Mouse (Mus musculus): ENCODE data around the gene Plekhg5. TPM values are rescaled to one million over a fixed set of nuclear protein-coding genes. Genes with fewer than 3 reads are reported as not detected.
A peak's percentile ranks its signal among the peaks of the same experiment; 100 is the strongest.

The Plekhg5 gene
- total RNA-seq, 2 experiments from 2014 or later: 74.0 to 84.0 TPM

DNA sequence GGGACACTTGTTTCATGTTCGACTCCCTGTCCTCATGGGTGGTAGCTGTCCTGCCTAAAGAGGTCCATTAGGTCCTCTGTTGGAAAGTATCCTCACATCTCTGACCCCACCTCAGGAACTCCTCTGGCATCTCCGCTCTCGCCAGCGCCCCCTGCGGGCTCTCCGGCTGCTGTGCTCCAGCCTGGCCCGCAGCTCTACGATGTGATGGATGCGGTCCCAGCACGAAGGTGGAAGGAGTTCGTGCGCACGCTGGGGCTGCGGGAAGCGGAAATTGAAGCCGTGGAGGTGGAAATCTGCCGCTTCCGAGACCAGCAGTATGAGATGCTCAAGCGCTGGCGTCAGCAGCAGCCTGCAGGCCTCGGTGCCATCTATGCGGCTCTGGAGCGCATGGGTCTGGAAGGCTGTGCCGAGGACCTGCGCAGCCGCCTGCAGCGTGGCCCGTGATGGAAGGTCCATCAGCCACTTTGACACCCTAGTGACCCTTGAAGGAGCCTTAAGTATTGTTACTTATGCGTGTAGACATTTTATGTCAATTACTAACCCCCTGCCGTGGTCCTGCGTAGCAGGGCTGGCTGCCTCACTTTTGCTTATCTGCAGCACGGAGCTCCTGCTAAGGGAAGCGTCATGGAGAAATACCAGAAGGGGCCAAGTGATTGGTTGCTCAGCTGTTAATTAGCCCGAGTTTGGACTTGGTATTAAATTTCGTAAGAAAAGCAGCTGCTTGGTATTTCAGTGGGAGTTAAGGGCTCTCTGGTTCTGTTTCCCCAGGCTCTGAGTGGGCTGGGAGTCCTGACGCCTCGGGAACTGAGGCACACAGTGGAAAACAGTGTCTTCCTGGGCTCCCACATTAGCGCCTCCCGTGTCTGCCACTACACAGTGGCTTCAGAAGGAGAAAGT is 47.3 kb downstream of the Plekhg5 start:
- peak; percentile 58 to 66 for DNase-seq (ENCODE audit: low spot score in 2 of 2)
- intact Hi-C loops (cut with DNase I): no loop called here

DNA sequence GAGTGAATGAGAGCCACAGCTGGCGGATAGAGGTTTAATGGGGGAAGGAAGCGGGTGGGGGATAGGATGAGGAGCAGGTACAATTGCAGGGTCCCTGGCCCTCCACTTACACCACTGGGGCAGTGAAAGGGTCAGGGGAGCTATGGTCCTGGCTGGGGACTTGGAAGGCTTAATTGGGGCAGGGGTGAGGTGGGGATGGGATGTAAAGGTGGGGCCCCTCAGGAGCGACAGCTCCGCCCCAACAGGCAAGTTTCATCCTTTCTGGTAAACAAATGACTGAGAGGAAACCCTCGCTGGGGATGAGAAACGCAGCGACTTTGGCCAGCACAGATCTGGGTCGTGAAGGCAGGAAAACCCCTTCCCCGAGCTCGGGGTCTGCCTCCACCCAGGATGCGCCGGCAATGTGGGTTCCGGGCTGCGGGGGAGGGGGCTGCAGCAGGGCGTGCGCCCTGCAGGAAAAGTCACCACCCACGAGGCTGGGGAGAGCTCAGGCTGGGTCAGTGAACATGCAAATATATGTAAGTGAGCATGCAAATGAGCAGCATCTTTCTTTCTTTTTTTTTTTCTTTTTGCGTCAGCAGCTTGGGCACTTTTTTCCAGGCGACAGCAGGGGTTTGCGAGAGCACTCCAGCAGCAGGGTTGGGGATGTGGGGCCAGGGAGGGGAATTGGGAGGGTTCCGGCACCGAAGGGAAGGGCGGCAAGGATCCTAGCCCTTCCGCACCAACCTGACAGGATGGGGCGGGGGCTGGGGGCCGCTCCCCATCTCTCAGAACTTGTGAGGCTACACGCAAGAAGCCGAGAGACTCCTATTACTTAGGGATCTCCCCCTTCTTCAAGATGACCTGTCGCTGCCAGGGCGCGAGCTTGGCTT is 48.2 kb downstream of the Plekhg5 start:
- intact Hi-C loops (cut with DNase I): no loop called here
- no peak for DNase-seq (ENCODE audit: low spot score in 2 of 2)

DNA sequence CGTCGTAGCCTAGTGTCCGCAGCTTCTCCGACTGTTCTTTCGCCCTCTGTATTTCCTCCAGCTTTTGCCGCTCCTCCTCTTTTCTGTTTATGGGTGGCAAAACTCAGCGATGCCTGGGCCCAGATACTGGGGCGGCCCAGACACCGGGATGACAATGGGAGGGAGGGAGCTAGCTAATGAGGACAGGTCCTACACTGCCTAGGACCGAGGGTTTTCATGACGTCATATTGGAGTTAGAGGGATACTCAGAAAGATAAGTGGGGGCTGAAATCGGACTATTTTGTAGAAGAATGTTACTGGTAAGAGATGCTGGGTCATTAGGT is 48.8 kb downstream of the Plekhg5 start:
- no peak for DNase-seq (ENCODE audit: low spot score in 2 of 2)
- intact Hi-C loops (cut with DNase I): no loop called here

DNA sequence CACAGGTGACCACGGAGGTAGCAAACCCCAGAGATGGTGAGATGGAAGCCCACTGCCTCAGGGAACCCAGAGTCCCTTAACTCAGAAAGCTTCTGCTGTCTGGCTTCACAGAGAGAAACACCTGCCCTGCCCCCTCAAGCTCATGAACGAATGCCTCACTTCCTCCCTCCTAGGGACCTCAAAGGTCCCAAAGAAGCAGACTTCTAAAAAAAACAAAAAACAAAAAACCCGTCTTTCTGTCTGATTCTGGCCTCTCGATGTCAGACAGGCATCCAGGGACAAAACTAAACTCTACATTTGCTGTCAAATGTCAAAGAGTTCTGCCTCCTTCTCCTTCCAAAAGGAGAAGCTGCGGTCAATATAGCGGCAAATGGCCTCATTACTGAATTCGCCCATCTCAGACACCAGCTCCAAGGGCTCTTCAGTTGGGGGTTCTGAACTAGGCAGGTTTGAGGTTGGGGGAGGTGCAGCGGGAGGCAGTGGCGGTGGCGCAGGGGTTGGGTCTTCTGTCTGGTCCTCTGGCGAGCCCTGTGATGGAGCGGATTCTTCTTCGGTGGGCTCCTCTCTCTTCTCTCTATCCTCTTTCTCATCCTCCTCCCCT is 52.2 kb downstream of the Plekhg5 start:
- intact Hi-C loops (cut with DNase I): no loop called here
- DNase-seq (ENCODE audit: low spot score in 2 of 2): no peak

DNA sequence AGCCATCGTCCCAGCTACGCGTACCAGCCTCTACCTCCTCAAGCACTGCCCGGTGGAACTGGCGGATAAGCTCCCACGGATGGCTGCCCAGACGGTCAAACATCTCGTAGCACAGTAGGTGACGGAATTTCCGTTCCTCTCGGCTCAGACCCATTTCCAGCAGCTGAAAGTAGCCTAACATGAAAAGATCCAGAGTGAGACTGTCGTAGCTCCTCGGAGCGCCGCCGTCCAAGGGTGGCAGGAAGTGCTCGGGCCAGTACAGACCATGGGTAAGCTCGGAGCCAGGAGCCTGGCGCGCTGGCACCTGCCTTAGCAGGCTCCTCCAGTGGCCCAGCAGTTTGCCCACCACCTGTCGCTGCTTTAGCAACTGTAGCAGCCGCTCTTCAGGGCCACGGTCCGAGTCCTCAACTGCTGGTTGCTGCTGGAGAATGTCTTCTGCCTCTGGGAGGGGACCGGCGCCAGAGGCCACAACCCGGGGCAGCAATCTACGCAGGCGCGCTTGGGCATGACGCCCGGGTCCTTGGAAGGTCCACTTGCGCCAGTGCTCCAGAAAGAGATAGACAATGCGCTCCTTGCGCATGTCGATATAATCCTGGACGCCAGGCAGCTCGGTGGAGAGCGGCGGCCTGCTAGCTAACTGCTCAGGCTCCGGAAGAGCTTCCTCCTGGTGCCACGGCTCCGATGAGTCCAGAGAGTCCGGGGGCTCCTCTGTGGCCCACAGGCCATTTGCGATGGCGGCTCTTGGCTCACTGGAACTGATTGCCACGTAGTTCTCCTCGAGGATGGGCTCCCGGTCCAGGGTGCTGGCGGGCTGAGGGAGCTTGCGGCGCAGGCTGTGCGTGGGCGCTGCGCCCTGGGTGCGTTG is 53.1 kb downstream of the Plekhg5 start:
- DNase-seq (ENCODE audit: low spot score in 2 of 2): no peak
- intact Hi-C loops (cut with DNase I): no loop called here

DNA sequence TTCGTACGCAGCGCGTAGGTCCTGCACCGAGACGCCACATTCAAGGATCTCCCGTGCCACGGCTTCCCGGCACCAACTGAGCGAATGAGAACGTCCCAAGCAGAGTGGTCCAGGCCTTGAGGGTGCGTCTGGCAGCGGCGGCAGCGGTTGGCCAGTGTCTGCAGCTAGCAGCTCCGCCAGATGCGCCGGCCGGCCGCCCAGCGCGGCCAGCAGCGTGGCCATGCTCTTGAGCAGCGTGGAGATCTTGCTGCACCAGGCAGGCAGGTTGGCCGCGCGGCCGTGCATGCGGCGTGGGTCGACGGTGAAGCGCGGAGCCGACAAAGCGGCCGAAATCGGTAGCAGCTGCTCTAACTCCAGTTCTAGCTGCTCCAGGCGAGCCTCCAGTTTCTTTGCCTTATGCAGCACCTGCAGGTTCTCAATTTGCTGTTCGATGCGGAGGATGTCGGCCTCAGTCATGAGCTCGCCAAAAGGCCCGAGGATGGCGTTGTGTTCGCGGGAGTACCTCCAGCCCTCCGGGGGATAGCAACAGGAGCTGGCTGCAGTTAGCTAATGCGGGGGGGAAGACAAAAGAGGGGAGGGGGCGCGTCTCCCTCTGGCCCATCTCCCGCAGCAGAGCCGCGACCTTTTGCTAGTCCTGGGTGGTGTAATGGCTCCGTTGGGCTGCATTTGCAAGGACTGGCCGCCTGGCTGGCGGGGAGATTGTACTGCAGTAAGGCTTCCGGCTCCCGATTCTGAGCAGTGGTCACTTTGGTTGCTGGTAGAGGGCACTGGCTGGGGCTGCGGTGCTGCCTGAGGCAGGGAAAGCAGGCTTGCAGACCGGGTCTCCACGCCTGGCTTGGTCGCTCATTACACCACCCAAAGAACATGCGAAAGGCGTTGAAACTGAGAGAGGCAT is 54.0 kb downstream of the Plekhg5 start:
- intact Hi-C loops (cut with DNase I): no loop called here
- no peak for DNase-seq (ENCODE audit: low spot score in 2 of 2)

DNA sequence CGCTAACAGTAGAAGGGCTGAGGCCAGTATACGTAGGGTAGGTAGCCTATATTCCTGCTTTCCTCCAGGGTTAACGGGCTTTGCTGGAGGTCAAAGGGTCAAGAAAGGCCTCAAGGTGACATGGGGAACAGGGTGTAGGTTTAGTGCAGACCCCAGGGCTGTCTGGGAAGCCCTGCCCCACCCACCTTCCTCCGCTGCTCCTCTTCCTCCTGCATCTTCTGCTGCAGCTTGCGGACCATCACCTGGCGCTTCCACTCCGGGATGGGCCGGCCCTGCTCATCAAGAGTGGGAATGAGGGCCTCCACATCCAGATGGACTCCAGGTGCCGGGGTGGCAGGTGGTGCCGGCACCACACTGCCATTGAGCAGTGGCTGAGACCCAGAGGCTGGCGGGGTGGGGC is 55.6 kb downstream of the Plekhg5 start:
- no peak for DNase-seq (ENCODE audit: low spot score in 2 of 2)
- intact Hi-C loops (cut with DNase I): no loop called here

DNA sequence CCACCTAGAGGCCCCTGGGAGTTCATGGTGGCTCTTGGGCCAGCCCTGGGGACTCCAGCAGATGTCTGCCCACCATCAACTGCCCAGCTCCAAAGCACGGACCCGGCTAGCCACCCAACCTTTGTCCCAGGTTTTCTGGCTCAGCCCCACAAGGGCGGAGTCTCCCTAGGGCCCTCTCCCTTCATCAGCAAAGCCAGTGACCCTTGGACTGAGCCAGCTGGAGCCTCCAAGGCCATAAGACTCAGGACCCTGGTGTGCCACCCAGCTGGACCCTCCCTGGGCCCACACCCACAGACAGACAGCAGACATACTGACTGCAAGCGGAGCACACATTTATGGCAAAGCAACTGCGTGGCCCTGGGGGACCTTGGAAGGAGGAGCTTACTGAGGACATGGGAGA is 56.5 kb downstream of the Plekhg5 start:
- intact Hi-C loops (cut with DNase I): no loop called here
- DNase-seq (ENCODE audit: low spot score in 2 of 2): no peak

DNA sequence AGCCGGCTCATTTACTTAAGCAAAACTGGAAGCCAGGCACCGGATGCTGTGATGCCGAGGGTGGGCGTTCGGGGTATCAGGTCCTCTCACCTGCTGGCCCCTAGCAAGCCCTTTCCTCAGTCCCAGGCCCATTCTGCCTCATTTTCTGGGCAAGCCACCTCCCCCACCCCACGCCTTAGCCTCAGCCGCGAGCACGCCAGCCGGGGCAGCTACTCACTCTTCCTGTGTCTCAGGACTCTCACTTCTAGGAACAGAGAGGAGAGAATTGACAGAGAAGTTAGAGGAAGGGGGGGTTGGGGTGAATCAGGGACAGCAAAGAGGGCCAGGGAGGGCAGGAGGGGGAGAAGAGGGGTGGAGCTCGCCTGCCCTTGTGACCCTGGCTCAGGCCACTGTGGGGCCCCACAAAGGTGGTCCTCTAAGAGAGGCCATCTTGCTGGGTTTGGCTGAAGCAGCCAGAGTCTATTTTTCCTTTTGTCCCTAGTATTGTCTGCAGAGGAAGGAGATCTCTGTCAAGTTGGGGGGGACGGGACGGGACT is 57.2 kb downstream of the Plekhg5 start:
- DNase-seq (ENCODE audit: low spot score in 2 of 2): no peak
- intact Hi-C loops (cut with DNase I): no loop called here

DNA sequence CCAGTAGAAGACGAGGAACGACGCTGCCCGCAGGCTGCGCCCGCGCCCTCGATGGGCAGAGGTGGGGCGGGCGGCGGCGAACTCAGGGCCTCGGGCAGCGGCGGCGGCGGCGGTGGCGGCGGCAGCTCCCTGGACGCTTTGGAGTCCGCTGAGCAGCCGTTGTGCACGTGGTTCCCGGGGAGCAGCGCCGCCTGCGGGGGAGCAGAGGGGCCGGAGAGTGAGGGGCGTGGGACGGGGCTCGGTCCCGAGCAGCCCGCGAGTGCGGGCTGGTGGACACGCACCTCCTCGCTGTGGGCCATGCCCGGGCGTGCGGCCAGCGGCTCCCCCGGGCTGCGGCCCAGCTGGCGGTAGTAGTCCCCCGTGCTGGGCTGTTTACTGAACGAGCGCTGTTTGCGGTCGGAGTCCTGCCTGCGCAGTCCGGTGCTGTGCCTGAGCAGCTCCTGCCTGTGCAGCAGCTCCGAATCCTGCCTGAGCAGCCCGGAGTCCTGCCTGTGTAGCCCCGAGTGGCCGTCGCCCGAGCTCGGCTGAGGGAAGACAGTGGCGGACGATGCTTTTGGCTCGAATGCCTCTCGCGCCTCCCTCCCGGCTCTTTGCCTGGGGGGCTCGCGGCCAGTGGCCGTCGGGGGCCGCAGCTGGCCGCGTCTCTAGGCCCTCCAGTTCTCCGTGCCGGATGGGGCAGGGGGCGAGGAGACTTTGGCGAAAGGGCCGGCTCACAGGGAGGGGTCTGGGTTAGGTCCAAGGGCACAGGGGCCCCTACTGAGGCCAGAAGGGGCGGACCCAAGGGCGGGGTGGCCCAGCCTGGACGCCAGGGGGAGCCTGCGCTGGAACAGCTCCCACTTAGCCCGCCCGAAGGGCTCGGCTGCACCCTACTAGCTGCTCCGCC is 58.7 kb downstream of the Plekhg5 start:
- intact Hi-C loops (cut with DNase I): no loop called here
- peak; percentile 45 to 51 for DNase-seq (ENCODE audit: low spot score in 2 of 2)

DNA sequence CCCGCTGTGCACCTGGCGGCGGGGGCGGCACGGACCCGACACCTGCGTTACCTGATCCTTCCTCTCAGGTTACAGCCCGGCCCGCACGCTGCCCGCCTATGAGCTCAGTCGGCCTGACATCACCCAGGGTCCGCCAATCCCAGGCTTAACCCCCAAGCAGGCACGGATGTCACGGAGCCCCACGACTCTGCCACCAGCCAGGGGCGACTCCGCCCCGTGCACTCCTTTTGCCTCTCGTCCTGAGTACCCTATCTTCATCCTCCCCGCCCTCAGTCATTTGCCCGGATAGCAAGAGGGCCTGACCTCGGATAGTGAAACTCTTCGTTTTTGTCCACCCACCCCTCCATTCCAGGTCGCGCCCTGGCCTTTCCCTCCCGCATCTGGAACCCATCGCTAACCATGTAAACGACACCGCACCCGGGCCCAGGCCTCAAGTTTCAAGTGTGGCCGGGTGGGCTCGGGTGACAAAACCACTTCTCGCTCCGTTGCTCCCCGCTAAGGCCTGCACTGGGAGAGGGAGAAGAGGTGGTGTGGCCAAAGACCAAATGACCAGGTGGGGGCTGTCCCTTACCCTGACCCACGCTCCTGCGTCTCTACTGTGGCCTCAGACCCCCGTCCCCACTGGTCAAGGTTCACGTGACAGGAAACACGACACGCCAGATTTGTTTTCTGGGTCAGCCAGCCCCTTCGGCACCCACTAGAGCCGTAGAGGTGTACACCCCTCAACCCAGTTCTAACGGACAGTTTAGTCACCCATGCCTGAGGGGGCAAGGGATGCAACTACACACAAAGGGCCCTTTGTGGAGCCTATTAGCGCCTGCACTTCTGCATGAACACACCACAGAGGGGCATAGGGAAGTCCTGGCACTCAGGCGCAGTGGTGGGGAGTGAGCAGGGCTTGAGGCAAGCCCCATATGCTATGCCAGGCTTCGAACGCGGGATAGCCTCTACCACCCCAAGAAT is 59.8 kb downstream of the Plekhg5 start:
- intact Hi-C loops (cut with DNase I): no loop called here

DNA sequence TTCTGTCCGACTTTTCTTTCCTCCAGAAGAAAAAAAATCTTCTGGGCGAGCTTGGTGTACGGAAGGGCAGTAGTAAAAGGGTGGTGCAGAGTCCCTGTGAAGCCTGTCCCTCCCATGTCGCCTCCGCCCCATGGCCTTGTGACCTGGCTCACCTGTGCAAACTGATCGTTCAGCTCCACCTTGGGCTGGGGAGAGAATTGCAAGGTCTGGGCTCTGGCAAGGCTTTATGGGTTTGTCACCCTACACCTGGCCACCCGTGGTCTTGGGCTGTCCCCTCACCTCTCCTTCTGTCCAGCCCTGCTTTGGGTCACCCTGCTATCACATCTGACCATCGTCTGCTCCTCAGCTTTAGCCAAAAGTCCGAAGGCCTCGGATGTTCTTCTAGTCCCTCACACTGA is 60.5 kb downstream of the Plekhg5 start:
- intact Hi-C loops (cut with DNase I): no loop called here
- DNase-seq (ENCODE audit: low spot score in 2 of 2): no peak

More for the DNA sequence above, 59.8 kb downstream of the Plekhg5 start:
- no peak for DNase-seq (ENCODE audit: low spot score in 2 of 2)

DNA sequence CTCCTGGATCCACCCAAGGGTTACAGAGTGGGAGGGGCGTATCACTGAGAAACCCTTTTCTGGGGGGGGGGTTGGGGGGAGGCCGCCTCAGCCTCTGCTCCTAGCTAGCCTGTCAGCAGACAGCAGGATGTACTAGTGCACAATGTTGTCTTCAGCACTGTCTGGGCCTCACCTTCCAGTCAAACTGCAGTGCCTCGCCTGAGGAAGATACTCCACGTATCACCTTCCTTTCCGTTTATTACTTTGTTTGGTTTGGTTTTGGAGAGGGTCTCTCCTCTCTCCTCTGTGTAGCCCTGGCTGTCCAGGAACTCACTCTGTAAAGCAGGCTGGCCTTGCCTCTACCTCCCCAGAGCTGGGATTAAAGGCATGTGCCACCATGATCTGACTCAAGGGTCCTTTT is 60.9 kb downstream of the Plekhg5 start:
- intact Hi-C loops (cut with DNase I): no loop called here

DNA sequence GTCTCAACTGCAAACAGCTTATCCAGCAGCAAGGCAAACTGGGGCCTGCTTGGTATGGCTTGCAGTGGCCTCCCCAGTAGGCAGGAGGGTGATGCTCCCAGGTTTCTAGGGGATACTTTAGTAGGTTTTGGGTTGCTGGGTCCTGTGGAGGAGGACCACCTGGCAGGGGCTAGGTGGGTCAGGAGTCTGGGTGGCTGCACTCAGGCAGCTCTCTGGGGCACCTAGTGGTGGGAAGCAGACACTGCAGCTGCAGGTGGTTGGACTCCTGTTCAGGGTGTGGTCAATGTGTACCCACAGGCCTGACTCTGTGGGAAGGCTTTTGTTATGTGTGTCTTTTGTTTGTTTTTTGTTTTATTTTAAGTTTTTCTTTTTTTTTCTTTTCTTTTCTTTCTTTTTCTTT is 62.2 kb downstream of the Plekhg5 start:
- DNase-seq (ENCODE audit: low spot score in 2 of 2): no peak
- intact Hi-C loops (cut with DNase I): no loop called here

More for the DNA sequence above, 60.9 kb downstream of the Plekhg5 start:
- no peak for DNase-seq (ENCODE audit: low spot score in 2 of 2)

DNA sequence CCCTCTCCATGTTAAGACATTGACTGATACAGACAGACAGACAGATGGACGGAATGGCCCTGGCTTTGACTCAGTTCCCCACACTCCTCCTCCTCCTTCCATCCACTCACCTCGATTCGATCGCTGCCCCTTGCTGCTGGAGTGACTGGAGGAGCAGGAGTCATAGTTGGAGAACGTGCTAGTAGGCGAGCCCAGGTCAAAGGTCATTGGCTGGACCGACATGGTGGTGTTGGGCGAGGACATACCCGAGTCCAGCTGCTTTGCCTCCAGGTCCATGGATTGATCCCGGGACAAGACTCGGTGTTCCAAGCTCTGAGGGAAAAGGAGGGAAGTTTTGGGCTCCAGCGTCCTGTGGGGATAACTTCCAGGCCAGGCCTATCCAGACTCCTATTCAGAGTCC is 63.1 kb downstream of the Plekhg5 start:
- intact Hi-C loops (cut with DNase I): no loop called here
- no peak for DNase-seq (ENCODE audit: low spot score in 2 of 2)
